Mouse (Mus musculus) stomach, postnatal 0 days (tissue): ENCODE data around the gene Kcnd3.

Experiments used
- CTCF ChIP-seq: IDR thresholded peaks from 2 replicates; pipeline ENCODE4 v1.5.1; 2016; ENCODE audit warnings: antibody characterized with exemption, low read depth, mild to moderate bottlenecking, moderate library complexity
- EP300 ChIP-seq: optimal IDR thresholded peaks from 2 replicates; pipeline ENCODE3; 2016; ENCODE audit warnings: antibody characterized with exemption

DNA sequence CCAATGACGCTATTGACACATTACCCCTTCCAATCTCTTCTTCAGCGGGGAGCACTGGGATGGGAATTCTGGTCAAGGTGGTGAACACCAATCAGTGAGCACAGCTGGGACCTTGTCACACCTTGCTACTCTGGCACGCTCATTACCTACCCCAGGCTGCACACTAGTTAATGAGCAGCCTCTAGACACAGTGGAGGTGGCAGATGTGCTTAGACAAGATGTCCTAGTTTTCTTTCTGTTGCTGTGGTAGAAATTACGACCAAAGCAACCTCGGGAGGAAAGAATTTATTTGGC is 245.0 kb downstream of the Kcnd3 start:
- no peak for TF ChIP-seq CTCF
- TF ChIP-seq EP300 = no peak
